Mouse (Mus musculus) thymus, postnatal 10 days (tissue): ENCODE results near the gene Duox1.

Source experiments
- DNase-seq, 2 experiments: peaks; one replicate each; pipeline ENCODE4 v3.0.0; 2021; ENCODE audit warnings: low spot score in 2 of 2

Duox1 gene

DNA sequence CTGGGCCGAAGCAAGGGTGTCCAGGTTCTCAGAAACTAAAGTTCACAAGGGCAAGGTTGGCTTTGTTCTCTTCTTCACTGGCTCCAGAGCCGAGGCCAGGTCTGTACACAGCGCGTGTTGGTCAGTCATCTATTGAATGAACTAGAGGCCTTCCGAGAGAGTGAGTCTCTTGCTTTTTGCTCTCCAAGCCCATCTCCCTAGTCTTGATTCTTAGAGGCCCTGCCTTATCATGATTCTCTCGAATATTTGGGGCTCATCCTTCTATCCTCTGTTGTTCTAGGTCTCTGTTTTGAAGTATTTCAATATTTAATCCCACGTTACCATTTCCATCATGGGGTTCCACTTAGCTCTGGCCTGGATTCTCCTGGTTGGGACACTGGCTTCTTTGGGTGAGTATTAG is at the start of gene Duox1:
Duox1 (plus strand) TSS at position 301 of the 400 bp plus-strand sequence.
- DNase-seq, result no peak

GRCm38 (mm10) chr2:122266407-122267193 is 48.9 kb upstream of the Duox1 start:
- no peak for DNase-seq

- DNase-seq, result no peak
Measured at GRCm38 (mm10) chr2:122278769-122279168, 36.7 kb upstream of the Duox1 start.

- DNase-seq, result no peak
Measured at GRCm38 (mm10) chr2:122284091-122284490, 31.4 kb upstream of the Duox1 start.

DNA sequence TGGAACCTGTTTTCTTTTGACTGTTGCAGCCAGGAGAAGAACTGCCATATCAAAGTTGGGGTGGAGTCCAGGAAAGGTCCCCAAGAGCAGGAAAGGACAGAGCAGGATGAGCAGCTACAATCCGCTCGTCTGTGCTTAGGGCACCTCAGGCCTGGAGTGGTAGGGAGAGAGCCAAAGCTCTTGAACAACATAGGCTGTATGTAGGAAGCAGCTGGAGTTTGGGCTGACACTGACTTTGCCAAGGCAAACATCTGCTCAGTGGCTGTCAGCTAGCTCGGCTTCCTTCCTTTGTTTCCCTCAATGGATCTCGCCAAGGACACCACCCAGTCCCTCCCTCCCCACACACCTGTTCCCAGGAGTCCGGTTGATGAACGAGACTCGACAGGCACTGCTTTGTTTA is 29.3 kb upstream of the Duox1 start:
- DNase-seq, result no peak

- DNase-seq, result peak in 1 of 2 experiments; percentile 46
Measured at GRCm38 (mm10) chr2:122294916-122295315, 20.6 kb upstream of the Duox1 start.

GRCm38 (mm10) chr2:122297271-122298095 is 18.0 kb upstream of the Duox1 start:
- no peak for DNase-seq

DNA sequence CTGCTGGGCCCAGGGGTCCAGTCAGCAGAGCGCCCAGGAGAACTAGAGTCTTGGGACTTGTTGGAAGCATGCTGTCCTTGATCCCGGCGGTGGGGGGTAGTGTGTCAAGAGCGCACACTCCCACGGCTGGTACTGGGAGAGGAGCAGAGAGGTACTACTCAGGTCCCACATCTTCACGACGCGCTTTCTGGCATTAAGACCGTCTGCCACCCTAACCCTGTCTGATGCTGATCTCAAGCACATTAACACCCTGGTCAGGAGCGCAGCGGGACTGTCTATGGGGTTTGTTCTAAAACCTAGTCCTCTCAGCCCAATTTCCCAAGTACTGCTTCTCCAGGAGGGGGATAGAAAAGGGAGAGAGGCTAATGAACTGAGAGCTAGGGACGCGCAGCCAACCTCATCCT is 17.4 kb upstream of the Duox1 start, which contains the start of gene Duox2:
Duox2 (minus strand) TSS at position 354 of the 404 bp plus-strand sequence.
- DNase-seq, result no peak

DNA sequence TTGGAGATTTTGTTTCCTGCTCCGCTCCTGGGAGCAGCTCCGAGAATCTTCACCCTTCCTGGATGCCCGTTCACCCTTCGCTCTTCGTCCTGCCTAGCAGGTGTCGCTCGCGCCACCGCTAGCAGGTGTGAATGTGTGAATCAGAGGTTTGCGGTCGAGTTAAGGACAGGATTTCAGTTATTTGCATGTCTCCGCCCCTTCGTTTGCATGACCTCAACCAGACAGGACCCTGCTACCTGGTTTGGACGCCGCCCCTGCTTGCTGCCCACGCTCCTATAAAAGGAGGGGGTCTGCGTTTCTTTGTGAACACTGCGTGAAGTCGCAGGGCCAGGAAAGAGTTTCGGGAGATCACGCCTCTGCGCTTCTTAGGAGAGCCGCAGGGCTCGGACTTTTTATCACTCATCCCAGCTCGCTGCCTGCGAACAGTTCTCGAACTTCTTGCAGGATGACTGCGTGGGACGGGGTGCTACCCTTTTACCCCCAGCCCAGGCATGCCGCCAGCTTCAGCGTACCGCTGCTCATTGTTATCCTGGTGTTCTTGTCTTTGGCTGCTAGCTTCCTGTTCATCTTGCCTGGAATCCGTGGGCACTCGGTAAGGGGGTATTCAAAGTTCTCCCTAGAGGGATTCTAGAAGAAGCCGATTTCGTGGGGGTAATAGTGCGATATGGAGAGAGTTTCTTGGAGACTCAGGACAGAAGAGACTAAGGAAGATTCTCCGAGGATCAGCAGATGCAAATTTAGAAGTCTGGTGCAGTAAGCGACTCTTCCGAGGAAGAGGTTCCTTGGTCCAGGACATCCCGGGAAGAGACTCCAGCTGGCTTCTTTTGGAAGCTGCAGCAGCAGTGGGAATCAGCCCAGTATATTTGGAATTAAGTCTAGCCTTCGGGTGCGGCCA is 16.6 kb upstream of the Duox1 start, which contains the start of gene Duoxa2:
Duoxa2 (plus strand) TSS at position 305 of the 895 bp plus-strand sequence.
- DNase-seq, result peak in 1 of 2 experiments; percentile 29

- DNase-seq, result no peak
Measured at GRCm38 (mm10) chr2:122299911-122300655, 15.4 kb upstream of the Duox1 start.

DNA sequence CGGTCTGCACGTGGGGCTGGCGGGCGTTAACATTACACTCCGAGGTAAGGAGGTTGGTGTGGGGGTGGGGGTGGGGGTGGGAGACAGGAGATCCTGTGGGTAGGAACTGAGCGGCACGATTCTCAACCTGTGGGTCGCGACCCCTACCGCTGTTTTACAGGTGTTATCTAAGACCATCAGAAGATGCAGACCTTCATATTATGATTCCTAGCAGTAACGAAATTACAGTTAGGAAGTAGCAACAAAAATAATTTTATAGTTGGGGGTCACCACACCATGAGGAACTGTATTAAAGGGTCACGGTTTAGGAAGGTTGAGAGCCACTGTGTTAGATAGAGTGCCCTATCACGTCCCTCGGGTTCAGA is 14.8 kb upstream of the Duox1 start:
- no peak for DNase-seq

- DNase-seq, result peak in 1 of 2 experiments; percentile 57
Measured at GRCm38 (mm10) chr2:122301081-122301920, 14.2 kb upstream of the Duox1 start.

GRCm38 (mm10) chr2:122301921-122302573 is 13.4 kb upstream of the Duox1 start:
- no peak for DNase-seq

GRCm38 (mm10) chr2:122302574-122303241 is 12.8 kb upstream of the Duox1 start:
- peak; percentile 63 to 84 for DNase-seq

DNA sequence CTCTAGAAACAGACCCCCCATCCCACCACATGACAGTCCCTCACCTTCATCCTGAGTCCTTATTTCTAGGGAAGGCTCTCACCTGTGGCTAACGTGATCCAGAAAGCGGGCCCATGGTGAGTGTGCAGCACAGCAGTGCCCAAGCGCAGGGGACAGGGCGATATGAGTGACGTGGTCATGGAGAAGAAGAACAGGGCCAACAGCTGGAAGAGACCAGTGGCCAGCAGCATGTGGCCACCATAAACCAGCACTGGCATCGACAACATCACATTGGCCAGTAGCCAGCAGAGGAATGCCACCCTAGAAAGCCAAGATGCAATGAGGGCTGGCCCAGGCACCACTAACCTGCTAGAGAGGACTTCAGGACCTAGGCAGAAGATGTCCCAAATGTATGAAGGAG is 10.9 kb upstream of the Duox1 start:
- DNase-seq, result no peak

DNA sequence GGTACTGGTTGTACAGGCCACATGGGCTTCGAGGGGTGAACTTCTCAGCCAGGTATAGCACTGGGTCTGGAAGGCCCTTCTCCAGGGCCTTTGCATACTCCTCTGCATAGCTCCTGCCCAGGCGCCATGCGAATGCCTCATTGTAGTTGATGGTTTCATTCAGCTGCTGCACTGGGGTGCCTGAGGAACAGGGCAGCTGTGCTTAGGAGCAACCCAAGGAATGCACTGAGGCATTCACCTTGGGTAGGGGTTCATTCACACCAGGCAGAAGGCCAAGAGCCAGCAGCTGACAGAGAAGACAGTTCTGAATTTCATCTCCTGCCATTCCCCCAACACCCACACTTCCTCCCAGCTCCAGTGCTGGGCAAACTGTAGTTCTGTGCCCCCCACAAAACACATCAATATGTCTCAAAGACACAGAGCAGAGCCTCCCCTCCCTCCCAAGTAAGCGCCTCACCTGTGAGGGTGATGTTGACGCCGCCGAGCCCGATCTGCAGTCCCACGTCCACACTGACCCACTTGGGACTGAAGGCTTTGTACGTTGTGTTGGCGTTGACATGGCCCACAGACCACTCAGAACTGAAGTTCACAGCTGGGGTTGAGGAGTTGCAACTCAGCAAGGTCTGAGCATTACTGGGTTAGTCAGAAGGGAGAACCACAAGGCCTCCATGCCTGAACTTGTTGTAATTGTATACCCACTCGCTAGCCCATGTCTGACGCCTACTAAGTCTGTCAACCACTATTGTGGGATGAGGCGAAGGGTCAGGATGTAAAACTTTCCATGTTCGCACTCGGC is 10.2 kb upstream of the Duox1 start:
- no peak for DNase-seq

DNA sequence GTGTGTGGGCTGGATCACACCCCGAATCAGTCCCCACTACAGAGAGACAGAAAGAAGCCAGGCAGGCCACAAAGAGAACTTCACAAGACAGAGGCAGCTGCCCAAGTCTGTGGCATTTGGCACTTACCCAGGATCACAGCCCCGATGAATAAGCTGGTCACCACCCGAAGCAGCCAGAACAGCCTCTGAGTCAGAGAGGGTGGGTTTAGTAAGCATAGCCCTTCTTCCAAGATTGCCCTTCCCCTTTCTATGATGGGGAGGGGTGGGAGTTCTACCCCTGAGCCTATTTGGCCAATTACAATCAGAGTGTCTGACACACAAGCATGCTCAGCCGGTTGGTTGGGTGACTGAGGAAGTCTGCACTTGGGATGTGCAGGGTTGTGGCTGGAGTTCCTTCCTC is 9.3 kb upstream of the Duox1 start:
- no peak for DNase-seq

DNA sequence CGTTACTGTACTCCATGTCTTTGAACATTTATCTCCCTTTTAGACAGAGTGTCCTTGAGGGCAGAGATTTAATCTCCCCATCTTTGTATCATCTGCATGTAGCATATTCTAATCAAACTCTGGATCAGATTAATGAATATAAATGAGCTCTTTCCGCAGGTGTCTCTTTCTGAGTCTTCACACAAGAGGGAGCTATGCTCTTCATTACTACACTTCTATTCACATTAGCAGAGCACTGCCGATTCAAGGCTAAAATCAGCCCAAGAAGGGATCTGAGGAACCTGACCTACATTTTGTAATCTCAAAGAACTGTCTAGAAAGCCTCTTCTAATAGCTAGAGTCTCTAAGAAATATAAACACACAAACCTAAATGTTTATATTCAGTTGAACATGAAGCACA is 5.8 kb upstream of the Duox1 start:
- no peak for DNase-seq
